Mouse (Mus musculus) heart, adult 2 months (tissue): ENCODE measurements around the gene Gins1. TPM values are rescaled to one million over a fixed set of nuclear protein-coding genes. Genes with fewer than 3 reads are reported as not detected.

Experiments
- DNase-seq, 2 experiments: peaks; one replicate each; pipeline ENCODE4 v3.0.0; 2021
- H3K27ac ChIP-seq: fragments of 200-600 bp; 2 replicates; pipeline ENCODE4 v1.8.1; 2022
- H3K27me3 ChIP-seq: fragments of 200-500 bp; 2 replicates; pipeline ENCODE4 v1.6.1; 2012; ENCODE audit warnings: mild to moderate bottlenecking, low read length, inconsistent platforms, mixed read lengths; ENCODE audit not compliant: control insufficient read depth, insufficient read depth
- H3K36me3 ChIP-seq: fragments of 200-500 bp; 2 replicates; pipeline ENCODE4 v1.6.1; 2012; ENCODE audit warnings: low read length, inconsistent platforms; ENCODE audit not compliant: control insufficient read depth, insufficient read depth
- H3K4me1 ChIP-seq: fragments of 200-500 bp; 2 replicates; pipeline ENCODE4 v1.6.1; 2011; ENCODE audit warnings: low read length; ENCODE audit not compliant: control insufficient read depth, insufficient read depth
- H3K4me3 ChIP-seq: fragments of 200-600 bp; 2 replicates; pipeline ENCODE4 v1.8.1; 2022
- H3K79me2 ChIP-seq: fragments of 200-500 bp; replicated peaks from 2 replicates; pipeline ENCODE4 v1.6.1; 2012; ENCODE audit warnings: mild to moderate bottlenecking, inconsistent platforms, low read length, moderate library complexity, mixed read lengths; ENCODE audit not compliant: control insufficient read depth, insufficient read depth
- H3K9ac ChIP-seq: fragments of 200-500 bp; 2 replicates; pipeline ENCODE4 v1.6.1; 2012; ENCODE audit warnings: low read depth, mild to moderate bottlenecking, control low read depth, inconsistent platforms, low read length, mixed read lengths
- CTCF ChIP-seq: fragments of 200-600 bp; IDR thresholded peaks from 2 replicates; pipeline ENCODE4 v1.8.1; 2022; ENCODE audit warnings: antibody characterized with exemption, mild to moderate bottlenecking, moderate library complexity
- EP300 ChIP-seq: fragments of 200-500 bp; IDR thresholded peaks from 2 replicates; pipeline ENCODE4 v1.6.1; 2011; ENCODE audit warnings: low read depth, low read length, control low read depth; ENCODE audit not compliant: insufficient read depth
- POLR2A ChIP-seq: fragments of 200-500 bp; IDR thresholded peaks from 2 replicates; pipeline ENCODE4 v1.6.1; 2011; ENCODE audit warnings: mild to moderate bottlenecking, low read depth, low read length, control low read depth; ENCODE audit not compliant: insufficient read depth
- WGBS: fragments of 180-500 bp; shearing (Covaris S2); methylation state at CpG from one replicate; pipeline ENCODE4 v1.1.7; 2018; 5-methylcytosine and 5-hydroxymethylcytosine counted together
- intact Hi-C: fragments of 180-260 bp; cut with DNase I; formaldehyde crosslinking; loops from one replicate; pipeline ENCODE4 v1.15.1; 2025
- polyA plus RNA-seq: library from polyadenylated mRNA; depleted of rRNA; stranded (reverse); fragments of >200 nt; gene quantifications from 2 replicates; pipeline ENCODE4 v1.2.3, GENCODE M21; 2012
- total RNA-seq, 2 experiments: library from RNA; stranded (reverse); gene quantifications; 2 replicates each; pipeline ENCODE4 v1.2.3; 2021

The Gins1 gene
- total and polyA plus RNA-seq, 3 experiments: 1.8 to 5.5 (median 3.3) TPM

- Histone ChIP-seq H3K36me3 (no peaks in the 10 kb centered on the region), H3K27ac (no peak overlapping the region), H3K4me3 (no peak overlapping the region), H3K27me3 (no peaks in the 10 kb centered on the region), H3K79me2 (no peaks in the 10 kb centered on the region), H3K9ac (no peak overlapping the region), H3K4me1 (no peaks in the 10 kb centered on the region)
- 57% methylated on average over 5 of the region's 5 CpGs for WGBS
- no peak for TF ChIP-seq EP300
- TF ChIP-seq POLR2A: no peak
- no peak for TF ChIP-seq CTCF
- intact Hi-C loops: no loop called here
- DNase-seq: no peak
Measured at GRCm38 (mm10) chr2:150948786-150949185, 43.6 kb downstream of the Gins1 start.

GRCm38 (mm10) chr2:150949652-150950051 is 44.5 kb downstream of the Gins1 start:
- no peak for DNase-seq
- Histone ChIP-seq H3K79me2 (no peaks in the 10 kb centered on the region), H3K9ac (no peak overlapping the region), H3K36me3 (no peaks in the 10 kb centered on the region), H3K4me3 (no peak overlapping the region), H3K27me3 (no peaks in the 10 kb centered on the region), H3K27ac (no peak overlapping the region), H3K4me1 (no peaks in the 10 kb centered on the region)
- intact Hi-C loops: no loop called here
- WGBS: 89% methylated on average over 3 of the region's 3 CpGs
- TF ChIP-seq EP300 (no peak), POLR2A (no peak), CTCF (no peak)

- intact Hi-C loops: no loop called here
Measured at GRCm38 (mm10) chr2:150950056-150950455, 44.9 kb downstream of the Gins1 start.

DNA sequence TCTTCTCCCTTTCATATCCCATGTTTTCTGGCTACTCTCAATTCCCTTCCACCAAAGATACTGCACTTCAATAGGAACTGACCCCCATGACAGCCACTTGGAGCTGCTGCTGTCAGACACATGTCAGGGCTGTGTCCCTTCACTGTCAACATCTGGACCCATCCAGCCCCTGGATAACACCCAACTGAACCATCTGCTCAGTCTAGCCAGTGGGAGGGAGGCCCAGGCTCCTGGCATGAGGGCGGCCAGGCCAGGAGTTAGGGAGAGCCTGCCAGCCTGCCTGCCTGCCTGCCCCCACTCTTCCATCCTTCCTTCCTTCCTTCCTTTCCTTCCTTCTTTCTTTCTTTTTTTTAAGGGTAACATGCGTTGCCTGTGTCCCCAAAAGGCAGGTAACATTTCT is 46.0 kb downstream of the Gins1 start:
- 60% methylated on average over 2 of the region's 2 CpGs for WGBS
- Histone ChIP-seq H3K79me2 (no peaks in the 10 kb centered on the region), H3K4me3 (no peak overlapping the region), H3K27ac (no peak overlapping the region), H3K27me3 (no peaks in the 10 kb centered on the region), H3K36me3 (no peaks in the 10 kb centered on the region), H3K9ac (no peak overlapping the region), H3K4me1 (no peaks in the 10 kb centered on the region)
- DNase-seq: no peak
- no peak for TF ChIP-seq EP300
- TF ChIP-seq CTCF: no peak
- TF ChIP-seq POLR2A: no peak
- intact Hi-C loops: no loop called here

More at GRCm38 (mm10) chr2:150950056-150950455, 44.9 kb downstream of the Gins1 start:
- H3K27ac ChIP-seq: no peak overlapping the region
- no peaks in the 10 kb centered on the region for H3K4me1 ChIP-seq
- no peaks in the 10 kb centered on the region for H3K79me2 ChIP-seq
- H3K36me3 ChIP-seq: no peaks in the 10 kb centered on the region
- no peaks in the 10 kb centered on the region for H3K27me3 ChIP-seq
- no peak for TF ChIP-seq EP300
- TF ChIP-seq CTCF: no peak
- no peak for TF ChIP-seq POLR2A
- H3K4me3 ChIP-seq: no peak overlapping the region
- no peak for DNase-seq
- WGBS: 92% methylated on average over 6 of the region's 6 CpGs
- H3K9ac ChIP-seq: no peak overlapping the region

DNA sequence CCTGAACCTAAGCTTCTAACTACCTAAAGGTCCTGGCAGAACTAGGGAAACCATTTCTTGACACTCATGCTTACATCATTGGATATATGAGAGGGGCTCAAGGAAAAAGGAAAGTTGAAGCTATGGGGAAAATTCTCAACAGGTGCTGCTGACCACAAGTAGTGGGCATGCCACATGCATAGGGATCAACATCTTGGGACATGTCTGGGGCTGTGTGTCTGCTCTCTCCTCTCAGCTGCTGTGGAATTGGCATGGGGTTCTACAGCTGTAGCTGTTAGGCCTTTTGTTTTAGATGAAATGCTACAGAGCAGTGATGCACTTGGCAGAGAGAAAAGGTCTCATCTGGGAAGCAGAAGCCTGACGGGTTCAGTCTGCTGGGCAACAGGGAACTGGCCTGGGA is 50.7 kb downstream of the Gins1 start:
- Histone ChIP-seq H3K36me3 (no peaks in the 10 kb centered on the region), H3K4me3 (no peak overlapping the region), H3K79me2 (no peaks in the 10 kb centered on the region), H3K27ac (no peak overlapping the region), H3K4me1 (no peaks in the 10 kb centered on the region), H3K9ac (no peak overlapping the region), H3K27me3 (no peaks in the 10 kb centered on the region)
- no peak for TF ChIP-seq EP300
- TF ChIP-seq CTCF: no peak
- no peak for TF ChIP-seq POLR2A
- DNase-seq: no peak
- intact Hi-C loops: no loop called here
- WGBS: 39% methylated on average over 1 of the region's 1 CpGs

DNA sequence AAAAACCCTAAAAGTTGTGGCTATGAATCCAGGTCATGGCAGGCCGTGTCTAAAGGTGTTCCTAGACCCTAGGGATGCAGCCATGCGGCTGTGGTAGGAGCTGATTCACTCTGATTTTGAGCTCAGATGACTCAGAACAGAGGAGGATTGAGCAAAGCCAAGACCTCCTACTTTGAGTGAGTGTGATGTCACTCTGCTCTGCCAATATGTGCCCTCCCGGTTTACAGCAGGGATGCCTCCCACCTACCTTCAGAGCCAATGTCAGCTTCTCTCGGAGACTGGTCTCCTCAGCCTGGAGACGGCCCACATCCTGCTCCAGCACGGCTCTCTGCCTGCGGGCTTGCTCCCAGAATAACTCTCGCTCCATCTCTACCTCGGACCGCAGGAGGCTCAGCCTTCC is 54.3 kb downstream of the Gins1 start:
- H3K27ac ChIP-seq: no peak overlapping the region
- no peak for DNase-seq
- TF ChIP-seq EP300 (no peak), CTCF (no peak), POLR2A (no peak)
- no peaks in the 10 kb centered on the region for H3K36me3 ChIP-seq
- no peaks in the 10 kb centered on the region for H3K4me1 ChIP-seq
- H3K9ac ChIP-seq: no peak overlapping the region
- no peak overlapping the region for H3K4me3 ChIP-seq
- H3K79me2 ChIP-seq: no peaks in the 10 kb centered on the region
- 74% methylated on average over 10 of the region's 10 CpGs for WGBS
- H3K27me3 ChIP-seq: no peaks in the 10 kb centered on the region
- intact Hi-C loops: no loop called here
